ENCODE assay signal across 9 mouse cellular contexts in genomic region chr10:59667377-59667776, GRCm38 (mm10). TPM values are rescaled to one million over a fixed set of nuclear protein-coding genes. Genes with fewer than 3 reads are reported as not detected.
DNase-seq lines count a peak whose midpoint lies in the region; ATAC-seq and TF ChIP-seq lines count a peak whose summit lies in the region.
"Had no signal": no experiment of that assay in that cellular context is flagged by ENCODE, and none has a peak within 500 bp of the region (broad histone marks: within the 10 kb centered on the region; RNA-seq: fewer than 3 reads in every experiment).

No protein-coding gene starts in this region.

- H3K27ac ChIP-seq in forebrain, postnatal 0 days (ENCODE audit: low read depth, low read length): no peak overlapping the region
- H3K27ac ChIP-seq in forebrain, embryonic 12.5 days: no peak overlapping the region
- no peak overlapping the region for H3K27ac ChIP-seq in intestine, embryonic 15.5 days
- H3K27ac ChIP-seq: midbrain, embryonic 12.5 days had no signal

- DNase-seq in forebrain, postnatal 0 days: peak; percentile 27
- DNase-seq in urinary bladder, postnatal 14 days (ENCODE audit: low spot score): peak; percentile 62
- no peak for DNase-seq in urinary bladder, postnatal 10 days (ENCODE audit: low spot score)
- DNase-seq in lung, postnatal 10 days: peak; percentile 64
- DNase-seq in spleen, postnatal 4 days (ENCODE audit: low spot score in 2 of 2): no peak
- DNase-seq in spleen, postnatal 14 days (ENCODE audit: low spot score in 2 of 2): no peak

- no peaks in the 10 kb centered on the region for H3K36me3 ChIP-seq in forebrain, postnatal 0 days (ENCODE audit: insufficient read depth)
- H3K36me3 ChIP-seq in forebrain, embryonic 12.5 days (replicated peaks): no peaks in the 10 kb centered on the region
- no peaks in the 10 kb centered on the region for H3K36me3 ChIP-seq in intestine, embryonic 15.5 days
- H3K36me3 ChIP-seq: midbrain, embryonic 12.5 days had no signal

- 31% methylated on average over 6 of the region's 6 CpGs for WGBS in forebrain, postnatal 0 days
- WGBS in forebrain, embryonic 12.5 days: 65% methylated on average over 6 of the region's 6 CpGs
- 59% methylated on average over 6 of the region's 6 CpGs for WGBS in intestine, embryonic 15.5 days

- no peak overlapping the region for H3K4me2 ChIP-seq in forebrain, postnatal 0 days (ENCODE audit: low read depth)
- no peak overlapping the region for H3K4me2 ChIP-seq in forebrain, embryonic 12.5 days
- H3K4me2 ChIP-seq in intestine, embryonic 15.5 days (replicated peaks): no peak overlapping the region
- H3K4me2 ChIP-seq: midbrain, embryonic 12.5 days had no signal

- ATAC-seq in forebrain, postnatal 0 days: no peak
- ATAC-seq in forebrain, embryonic 12.5 days (ENCODE audit: low FRiP score): no peak
- ATAC-seq in intestine, embryonic 15.5 days: peak; percentile 90

- H3K9ac ChIP-seq in forebrain, postnatal 0 days: no peak overlapping the region
- no peak overlapping the region for H3K9ac ChIP-seq in forebrain, embryonic 12.5 days
- H3K9ac ChIP-seq in intestine, embryonic 15.5 days: no peak overlapping the region
- H3K9ac ChIP-seq: midbrain, embryonic 12.5 days had no signal

- no peaks in the 10 kb centered on the region for H3K9me3 ChIP-seq in forebrain, postnatal 0 days (ENCODE audit: low read length)
- no peaks in the 10 kb centered on the region for H3K9me3 ChIP-seq in forebrain, embryonic 12.5 days
- H3K9me3 ChIP-seq in intestine, embryonic 15.5 days: no peaks in the 10 kb centered on the region
- H3K9me3 ChIP-seq: midbrain, embryonic 12.5 days had no signal

- TF ChIP-seq CTCF in forebrain, postnatal 0 days (IDR thresholded peaks at IDR 0.05; ENCODE audit: low read depth): no peak

- no peak overlapping the region for H3K4me3 ChIP-seq in forebrain, postnatal 0 days (ENCODE audit: low read depth, low read length)
- no peak overlapping the region for H3K4me3 ChIP-seq in forebrain, embryonic 12.5 days (replicated peaks)
- no peak overlapping the region for H3K4me3 ChIP-seq in intestine, embryonic 15.5 days (replicated peaks)
- H3K4me3 ChIP-seq: midbrain, embryonic 12.5 days had no signal

- H3K4me1 ChIP-seq in forebrain, postnatal 0 days (ENCODE audit: insufficient read depth): peaks cover 3% of the 10 kb centered on the region; the same call in 1 of the 2 replicates
- H3K4me1 ChIP-seq in forebrain, embryonic 12.5 days: no peaks in the 10 kb centered on the region
- peaks cover 3% of the 10 kb centered on the region; the same call in 1 of the 2 replicates for H3K4me1 ChIP-seq in intestine, embryonic 15.5 days (replicated peaks)
- H3K4me1 ChIP-seq: midbrain, embryonic 12.5 days had no signal

- no peaks in the 10 kb centered on the region for H3K27me3 ChIP-seq in forebrain, postnatal 0 days (ENCODE audit: insufficient read depth, low read length)
- no peaks in the 10 kb centered on the region for H3K27me3 ChIP-seq in forebrain, embryonic 12.5 days
- no peaks in the 10 kb centered on the region for H3K27me3 ChIP-seq in intestine, embryonic 15.5 days (replicated peaks)
- H3K27me3 ChIP-seq: midbrain, embryonic 12.5 days had no signal

RNA-seq across cellular contexts. Expression of gene Micu1, which starts 34.9 kb away (rescaled TPM):
- 69.6 and 69.7 TPM in 2 replicates for total RNA-seq in forebrain, postnatal 0 days (2014; rRNA removed)
- polyA plus RNA-seq in forebrain, postnatal 0 days (2015; fragmentation: Nextera tagmentation; extraction: Ambion mirVana): 61.6 and 72.0 TPM in 2 replicates
- 67.8 and 72.3 TPM in 2 replicates for polyA plus RNA-seq in forebrain, embryonic 12.5 days (2016; fragmentation: Nextera tagmentation; extraction: Ambion mirVana)
- polyA plus RNA-seq in intestine, embryonic 15.5 days (2015; fragmentation: Nextera tagmentation; extraction: Ambion mirVana): 66.0 and 72.3 TPM in 2 replicates

RNA-seq across cellular contexts. Expression of gene Mcu, which starts 50.9 kb away (rescaled TPM):
- 41.0 and 47.9 TPM in 2 replicates for total RNA-seq in forebrain, postnatal 0 days (2014; rRNA removed)
- polyA plus RNA-seq in forebrain, postnatal 0 days (2015; fragmentation: Nextera tagmentation; extraction: Ambion mirVana): 51.4 and 58.0 TPM in 2 replicates
- polyA plus RNA-seq in forebrain, embryonic 12.5 days (2016; fragmentation: Nextera tagmentation; extraction: Ambion mirVana): 16.1 and 17.7 TPM in 2 replicates
- polyA plus RNA-seq in intestine, embryonic 15.5 days (2015; fragmentation: Nextera tagmentation; extraction: Ambion mirVana): 66.4 and 72.6 TPM in 2 replicates

RNA-seq across cellular contexts. Expression of gene Gm10322, which starts 51.5 kb away (rescaled TPM):
- not detected in 2 replicates for total RNA-seq in forebrain, postnatal 0 days (2014; rRNA removed)
- polyA plus RNA-seq in forebrain, postnatal 0 days (2015; fragmentation: Nextera tagmentation; extraction: Ambion mirVana): not detected in 2 replicates
- polyA plus RNA-seq in forebrain, embryonic 12.5 days (2016; fragmentation: Nextera tagmentation; extraction: Ambion mirVana): not detected in 2 replicates
- polyA plus RNA-seq in intestine, embryonic 15.5 days (2015; fragmentation: Nextera tagmentation; extraction: Ambion mirVana): not detected in 2 replicates
- polyA plus RNA-seq: midbrain, embryonic 12.5 days had no signal

Comparison
In these comparisons a context has a peak if more than half of its experiments do, and no peak if none do; other contexts are left out.
1. DNase-seq: peak in forebrain, postnatal 0 days (single experiment), urinary bladder, postnatal 14 days (single experiment) and lung, postnatal 10 days (single experiment); none in urinary bladder, postnatal 10 days (single experiment), spleen, postnatal 4 days (0 of 2) and spleen, postnatal 14 days (0 of 2).